Mouse (Mus musculus) neutrophil, adult 83 days (primary cell): ENCODE data around the gene Il18bp. TPM values are rescaled to one million over a fixed set of nuclear protein-coding genes. Genes with fewer than 3 reads are reported as not detected.

ENCODE experiments used
- total RNA-seq, 2 experiments: library from RNA; stranded (reverse); gene quantifications; one replicate each; pipeline ENCODE4 v1.2.4; 2023

Gene Il18bp
- 10 to 100 TPM; 26.8 to 30.1 TPM for total RNA-seq

DNA sequence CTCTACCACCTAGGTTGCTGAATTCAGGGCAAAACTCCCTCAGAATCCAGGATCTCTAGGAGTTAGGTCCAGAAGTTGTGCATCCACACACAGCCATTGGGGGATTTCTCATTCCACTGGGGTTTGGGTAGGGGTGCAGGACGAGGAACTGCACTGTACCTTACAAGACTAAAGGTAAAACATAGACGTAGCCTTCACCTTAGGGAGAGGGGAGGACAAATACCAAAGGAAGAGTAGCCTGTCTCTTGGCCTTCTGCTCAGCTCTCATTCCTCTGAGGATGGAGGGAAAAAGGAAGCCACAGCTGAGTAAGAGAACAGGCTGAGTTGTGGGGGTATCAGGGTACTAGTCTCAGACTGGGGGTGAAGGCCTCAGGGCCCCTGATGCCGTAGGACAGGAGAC is at the start of gene Il18bp:
TSS of gene Il18bp (minus strand) at position 101 of the 400 bp plus-strand sequence.

DNA sequence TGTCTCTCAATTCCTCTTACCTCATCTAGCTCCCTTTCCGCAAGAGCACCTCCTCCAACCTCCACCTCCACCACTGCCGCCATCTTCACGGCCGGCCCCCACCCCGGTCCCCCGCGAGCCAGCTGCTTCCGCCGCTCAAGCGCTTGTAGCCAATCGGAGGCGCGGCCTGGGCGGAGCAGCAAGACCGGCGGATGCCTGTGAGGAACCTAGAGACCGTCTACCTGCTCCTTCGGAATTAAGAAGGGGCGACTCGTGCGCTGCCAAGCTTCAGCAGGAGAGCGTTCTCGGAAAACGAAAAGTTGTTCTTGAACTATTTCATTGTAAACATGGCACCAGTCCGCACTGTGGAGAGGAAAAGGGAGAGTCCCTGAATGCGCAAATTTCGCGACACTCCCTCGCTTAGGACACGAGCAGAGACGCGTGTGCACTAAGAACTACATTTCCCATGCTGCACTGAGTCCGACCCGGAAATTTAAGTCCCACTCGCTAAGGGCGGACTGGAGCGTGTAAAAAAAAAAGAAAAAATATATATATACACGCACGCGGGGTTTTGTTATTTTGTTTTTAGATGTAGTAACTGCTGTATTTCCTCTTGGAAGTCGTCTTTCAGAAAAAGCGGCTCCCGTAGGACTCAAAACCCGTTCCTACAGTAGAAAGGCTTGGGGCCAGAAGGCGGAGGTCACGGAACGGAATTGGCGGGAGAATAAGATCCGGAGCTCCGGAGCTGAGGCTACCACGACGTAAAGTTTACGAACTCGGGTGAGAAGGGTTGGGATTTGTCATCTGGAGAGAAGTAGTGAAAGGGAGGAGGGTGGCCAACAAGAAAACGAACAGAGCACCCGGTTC is 46.8 kb upstream of the Il18bp start, which contains the start of the genes Rnf121, Xndc1 and Xntrpc:
TSS of gene Rnf121 (minus strand) at position 424 of the 846 bp plus-strand sequence.
TSS of gene Xndc1 (plus strand) at position 466 of the 846 bp plus-strand sequence.
TSS of gene Xntrpc (plus strand) at position 668 of the 846 bp plus-strand sequence.

Other genes with a start within 250 kb of the Il18bp start
- not detected for gene Phox2a, start 200.4 kb downstream of the Il18bp start, total RNA-seq
- 10 to 100 TPM; 19.2 to 23.3 TPM for gene Inppl1, start 180.5 kb downstream of the Il18bp start, total RNA-seq
- 1 to 10 TPM; 1.3 to 1.8 TPM for gene Folr2, start 161.5 kb downstream of the Il18bp start, total RNA-seq
- 10 to 100 TPM; 50.0 to 57.1 TPM for gene Anapc15, start 155.0 kb downstream of the Il18bp start, total RNA-seq
- not detected for gene Folr1, start 147.9 kb downstream of the Il18bp start, total RNA-seq
- gene Lamtor1, start 112.8 kb downstream of the Il18bp start, total RNA-seq = 100 to 1,000 TPM; 107 to 110 TPM
- gene Tomt, start 112.3 kb downstream of the Il18bp start, total RNA-seq = not detected
- gene Lrrc51, start 84.8 kb downstream of the Il18bp start, total RNA-seq = under 1 TPM in 1 of 2 experiments, not detected in 1; 0.88 TPM
- 100 to 1,000 TPM; 118 to 124 TPM for gene Numa1, start 84.6 kb downstream of the Il18bp start, total RNA-seq
- gene Rnf121, start 46.8 kb upstream of the Il18bp start, total RNA-seq = 10 to 100 TPM; 13.5 to 16.0 TPM
- gene Xndc1, start 46.8 kb upstream of the Il18bp start, total RNA-seq = 10 to 100 TPM; 14.3 to 14.4 TPM
- 1 to 10 TPM; 1.4 to 2.0 TPM for gene Xntrpc, start 47.0 kb upstream of the Il18bp start, total RNA-seq
- gene Trpc2, start 64.4 kb upstream of the Il18bp start, total RNA-seq = not detected
- not detected for gene Art1, start 83.1 kb upstream of the Il18bp start, total RNA-seq
- gene Art5, start 90.8 kb upstream of the Il18bp start, total RNA-seq = not detected
- gene Chrna10, start 98.1 kb upstream of the Il18bp start, total RNA-seq = not detected
- 10 to 100 TPM; 57.0 to 58.7 TPM for gene Nup98, start 191.5 kb upstream of the Il18bp start, total RNA-seq
- gene Pgap2, start 191.5 kb upstream of the Il18bp start, total RNA-seq = 10 to 100 TPM; 35.9 to 37.9 TPM
- 100 to 1,000 TPM; 395 to 404 TPM for gene Rhog, start 237.4 kb upstream of the Il18bp start, total RNA-seq
- 10 to 100 TPM; 80.6 to 83.1 TPM for gene Stim1, start 249.1 kb upstream of the Il18bp start, total RNA-seq